Mouse (Mus musculus) limb, embryonic 12.5 days (tissue): Measurements from ENCODE around the gene Il1rap. TPM values are rescaled to one million over a fixed set of nuclear protein-coding genes. Genes with fewer than 3 reads are reported as not detected.

Source experiments
- ATAC-seq: fragments of 200-750 bp; cut with Nextera tagmentation; 2 replicates; pipeline ENCODE4 v1.8.0; 2017; ENCODE audit warnings: low read depth, moderate TSS enrichment; ENCODE audit not compliant: insufficient number of reproducible peaks, insufficient read depth, low FRiP score, low TSS enrichment
- H3K27ac ChIP-seq: fragments of 300-500 bp; sonication (generic); 2 replicates; pipeline ENCODE4 v1.5.1; 2016; ENCODE audit warnings: mild to moderate bottlenecking, moderate library complexity
- H3K27me3 ChIP-seq: fragments of 300-500 bp; sonication (generic); 2 replicates; pipeline ENCODE4 v1.6.1; 2016; ENCODE audit warnings: mild to moderate bottlenecking, moderate library complexity
- H3K36me3 ChIP-seq: fragments of 300-500 bp; sonication (generic); 2 replicates; pipeline ENCODE4 v1.6.1; 2016; ENCODE audit warnings: mild to moderate bottlenecking, moderate library complexity
- H3K4me1 ChIP-seq: fragments of 300-500 bp; sonication (generic); replicated peaks from 2 replicates; pipeline ENCODE4 v1.6.1; 2016
- H3K4me2 ChIP-seq: fragments of 300-500 bp; sonication (generic); 2 replicates; pipeline ENCODE4 v1.6.1; 2016; ENCODE audit warnings: mild to moderate bottlenecking, moderate library complexity
- H3K4me3 ChIP-seq: fragments of 300-500 bp; sonication (generic); replicated peaks from 2 replicates; pipeline ENCODE4 v1.5.1; 2016; ENCODE audit warnings: mild to moderate bottlenecking
- H3K9ac ChIP-seq: fragments of 300-500 bp; sonication (generic); replicated peaks from 2 replicates; pipeline ENCODE4 v1.6.1; 2016; ENCODE audit warnings: mild to moderate bottlenecking, moderate library complexity
- H3K9me3 ChIP-seq: fragments of 300-500 bp; sonication (generic); 2 replicates; pipeline ENCODE4 v1.6.1; 2016; ENCODE audit warnings: mild to moderate bottlenecking, moderate library complexity
- WGBS: fragments of 180-500 bp; shearing (Covaris S2); methylation state at CpG from one replicate; pipeline ENCODE4 v1.1.7; 2016; 5-methylcytosine and 5-hydroxymethylcytosine counted together
- polyA plus RNA-seq: library from polyadenylated mRNA; unstranded; fragments of >200 nt; fragmentation: Nextera tagmentation; extraction: Ambion mirVana; gene quantifications from 2 replicates; pipeline ENCODE4 v1.2.1, GENCODE M21; 2016

Il1rap gene
- polyA plus RNA-seq = 7.6 and 8.2 TPM in 2 replicates

DNA sequence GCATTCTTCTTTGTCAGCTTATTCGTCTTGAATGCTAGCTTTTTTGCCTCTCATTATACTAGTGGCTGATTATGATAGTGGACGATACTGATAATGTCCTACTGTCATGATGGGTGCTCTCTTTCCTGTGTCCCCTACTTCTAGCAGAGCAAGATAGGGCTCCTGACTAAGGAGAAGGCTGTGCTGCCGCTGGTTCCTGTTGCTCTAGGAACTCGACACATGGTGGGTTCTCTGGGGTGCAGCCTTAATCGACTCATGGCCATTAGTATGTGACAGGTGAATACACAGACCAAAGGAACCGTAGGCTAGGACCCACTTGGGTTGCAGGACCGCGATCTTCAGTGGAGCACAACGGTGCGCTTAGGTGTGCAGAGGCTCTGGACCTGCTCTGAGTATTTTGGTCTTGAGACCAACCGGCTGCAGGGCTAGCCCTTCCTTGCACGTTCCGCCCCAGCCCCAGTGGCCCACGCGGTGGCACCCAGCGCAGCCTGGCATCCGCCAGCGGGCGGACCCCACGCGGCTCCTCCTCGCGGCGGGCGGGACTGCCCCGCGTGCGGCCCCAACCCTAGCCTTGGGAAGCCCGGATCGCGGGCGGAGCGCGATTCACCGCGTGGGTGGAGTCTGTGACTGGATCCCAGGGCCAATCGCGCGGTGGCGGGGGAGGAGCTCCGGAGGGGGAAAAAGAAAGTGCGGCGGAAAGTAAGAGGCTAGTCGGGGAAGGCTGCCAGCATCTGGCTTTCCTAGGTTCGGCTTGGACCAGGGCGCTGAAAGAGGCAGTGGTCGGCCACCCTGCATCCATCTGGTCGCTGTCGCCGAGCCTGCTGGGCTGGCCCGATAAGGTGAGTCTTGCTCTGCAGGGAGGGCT lies at the start of gene Il1rap:
Gene Il1rap, plus strand, starts transcription at position 657 of the 865 bp plus-strand sequence.
- H3K4me2 ChIP-seq = peak within 1 kb of the TSS; percentile 74
- no peaks in the 10 kb centered on the region for H3K9me3 ChIP-seq
- peak; percentile 97 for ATAC-seq
- H3K36me3 ChIP-seq = no peaks in the 10 kb centered on the region
- H3K4me3 ChIP-seq = peak within 1 kb of the TSS; percentile 64
- peaks cover 10% of the 10 kb centered on the region for H3K27me3 ChIP-seq
- peak within 1 kb of the TSS; percentile 69; the same call in 1 of the 2 replicates for H3K27ac ChIP-seq
- peaks cover 5% of the 10 kb centered on the region; the same call in 1 of the 2 replicates for H3K4me1 ChIP-seq
- H3K9ac ChIP-seq = peak within 1 kb of the TSS; percentile 71
- 3% methylated on average over 51 of the region's 51 CpGs for WGBS

DNA sequence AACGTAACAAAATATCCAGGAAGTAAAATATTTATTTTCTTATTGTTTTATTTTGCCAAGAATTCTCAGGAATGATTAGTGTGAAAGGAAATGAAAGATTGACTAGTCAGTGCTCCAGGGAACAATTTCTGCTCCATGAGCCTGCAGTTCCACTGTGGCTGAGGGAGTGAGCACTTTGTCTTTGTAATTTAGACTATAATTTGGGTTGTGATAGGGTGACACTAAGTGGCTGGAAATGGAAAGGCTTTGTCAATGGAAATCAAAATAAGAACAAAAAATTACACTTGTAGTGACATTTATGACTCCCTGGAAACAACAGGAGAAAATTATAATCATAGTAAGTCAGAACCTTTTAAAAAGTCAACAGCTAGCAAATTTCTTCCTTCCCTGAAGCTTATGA lies 49.2 kb upstream of the Il1rap start:
- Histone ChIP-seq H3K27me3 (no peaks in the 10 kb centered on the region), H3K4me1 (0 out of 2 replicates have a peak, but pooled peaks cover 6% of the 10 kb centered on the region), H3K4me2 (no peak overlapping the region), H3K9me3 (no peaks in the 10 kb centered on the region), H3K9ac (no peak overlapping the region), H3K4me3 (no peak overlapping the region), H3K27ac (no peak overlapping the region), H3K36me3 (no peaks in the 10 kb centered on the region)
- ATAC-seq = no peak
- 81% methylated on average over 1 of the region's 1 CpGs for WGBS

- H3K4me2 ChIP-seq = no peak overlapping the region
- no peak overlapping the region for H3K4me3 ChIP-seq
- H3K36me3 ChIP-seq = no peaks in the 10 kb centered on the region
- WGBS = 9% methylated on average over 7 of the region's 7 CpGs
- H3K27ac ChIP-seq = no peak overlapping the region
- no peak for ATAC-seq
- no peaks in the 10 kb centered on the region for H3K27me3 ChIP-seq
- peaks cover 23% of the 10 kb centered on the region for H3K4me1 ChIP-seq
- no peak overlapping the region for H3K9ac ChIP-seq
- no peaks in the 10 kb centered on the region for H3K9me3 ChIP-seq
These were observed 35.2 kb upstream of the Il1rap start for GRCm38 (mm10) chr16:26546170-26546878.

DNA sequence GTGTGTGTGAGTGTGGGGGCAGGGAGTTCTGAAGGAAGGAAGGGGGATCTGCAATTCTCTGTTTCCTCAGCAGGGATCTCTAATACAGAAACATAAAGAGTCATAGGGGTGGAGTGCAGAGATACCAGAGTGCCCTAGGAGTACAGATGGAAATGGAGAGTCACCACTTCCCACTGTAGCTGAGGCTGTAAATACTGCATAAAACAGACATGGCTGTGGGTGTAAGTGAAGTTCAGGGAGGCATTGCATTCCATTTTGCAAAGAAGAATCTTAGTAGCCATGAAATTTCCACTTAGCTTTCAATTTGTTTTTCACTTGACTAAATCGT lies 34.7 kb upstream of the Il1rap start:
- Histone ChIP-seq H3K9ac (no peak overlapping the region), H3K4me1 (peaks cover 23% of the 10 kb centered on the region), H3K4me2 (no peak overlapping the region), H3K27ac (no peak overlapping the region), H3K27me3 (no peaks in the 10 kb centered on the region), H3K9me3 (no peaks in the 10 kb centered on the region), H3K36me3 (no peaks in the 10 kb centered on the region), H3K4me3 (no peak overlapping the region)
- WGBS = 47% methylated on average over 1 of the region's 1 CpGs
- no peak for ATAC-seq

- WGBS = 90% methylated on average over 2 of the region's 2 CpGs
- H3K36me3 ChIP-seq = no peaks in the 10 kb centered on the region
- no peak overlapping the region for H3K9ac ChIP-seq
- no peaks in the 10 kb centered on the region for H3K27me3 ChIP-seq
- H3K4me3 ChIP-seq = no peak overlapping the region
- H3K27ac ChIP-seq = no peak overlapping the region
- H3K4me1 ChIP-seq = peaks cover 23% of the 10 kb centered on the region
- ATAC-seq = no peak
- no peak overlapping the region for H3K4me2 ChIP-seq
- no peaks in the 10 kb centered on the region for H3K9me3 ChIP-seq
These were observed 32.3 kb upstream of the Il1rap start for GRCm38 (mm10) chr16:26549221-26549620.

DNA sequence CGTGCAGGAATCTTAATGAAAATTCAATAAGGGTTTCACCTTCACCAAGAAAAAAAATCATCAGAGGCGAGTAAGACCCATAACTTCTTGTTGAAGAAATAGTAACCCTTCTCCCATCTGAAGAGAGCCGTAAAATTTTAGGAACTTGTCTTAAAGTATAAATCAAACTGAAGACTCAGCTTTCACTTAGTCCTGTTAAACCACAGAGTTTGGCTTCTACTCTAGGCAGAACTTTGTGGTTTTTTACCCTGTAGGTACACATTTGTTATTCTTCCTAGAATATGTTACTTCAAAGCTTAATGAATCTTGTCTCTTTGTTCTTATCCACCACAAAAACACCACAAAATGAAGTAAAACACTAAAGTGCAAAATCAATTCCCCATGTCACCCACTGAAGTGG lies 29.3 kb upstream of the Il1rap start:
- no peak for ATAC-seq
- Histone ChIP-seq H3K4me2 (no peak overlapping the region), H3K9me3 (no peaks in the 10 kb centered on the region), H3K36me3 (no peaks in the 10 kb centered on the region), H3K27ac (no peak overlapping the region), H3K4me1 (0 out of 2 replicates have a peak, but pooled peaks cover 7% of the 10 kb centered on the region), H3K27me3 (no peaks in the 10 kb centered on the region), H3K9ac (no peak overlapping the region), H3K4me3 (no peak overlapping the region)
- 52% methylated on average over 3 of the region's 3 CpGs for WGBS

DNA sequence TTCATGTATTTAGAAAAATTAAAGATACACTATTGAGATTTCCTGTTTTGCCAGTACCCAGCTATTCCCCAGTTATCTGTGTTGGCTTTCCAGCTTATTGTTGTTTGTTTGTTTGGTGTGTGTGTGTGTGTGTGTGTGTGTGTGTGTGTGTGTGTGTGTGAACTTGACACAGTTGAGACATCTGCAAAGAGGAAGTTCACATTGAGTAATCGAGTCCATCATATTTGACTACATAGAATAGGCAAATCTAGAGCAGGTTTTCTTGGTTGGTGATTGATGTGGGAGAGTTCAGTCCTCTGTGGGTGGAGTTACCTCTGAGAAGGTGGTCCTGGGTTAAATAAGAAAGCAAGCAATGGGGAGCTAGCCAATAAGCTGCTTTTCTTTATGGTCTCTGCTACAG lies 22.7 kb upstream of the Il1rap start:
- Histone ChIP-seq H3K4me3 (no peak overlapping the region), H3K27me3 (no peaks in the 10 kb centered on the region), H3K4me1 (no peaks in the 10 kb centered on the region), H3K27ac (no peak overlapping the region), H3K4me2 (no peak overlapping the region), H3K9me3 (no peaks in the 10 kb centered on the region), H3K36me3 (no peaks in the 10 kb centered on the region), H3K9ac (no peak overlapping the region)
- ATAC-seq = no peak
- WGBS = 78% methylated on average over 1 of the region's 1 CpGs

DNA sequence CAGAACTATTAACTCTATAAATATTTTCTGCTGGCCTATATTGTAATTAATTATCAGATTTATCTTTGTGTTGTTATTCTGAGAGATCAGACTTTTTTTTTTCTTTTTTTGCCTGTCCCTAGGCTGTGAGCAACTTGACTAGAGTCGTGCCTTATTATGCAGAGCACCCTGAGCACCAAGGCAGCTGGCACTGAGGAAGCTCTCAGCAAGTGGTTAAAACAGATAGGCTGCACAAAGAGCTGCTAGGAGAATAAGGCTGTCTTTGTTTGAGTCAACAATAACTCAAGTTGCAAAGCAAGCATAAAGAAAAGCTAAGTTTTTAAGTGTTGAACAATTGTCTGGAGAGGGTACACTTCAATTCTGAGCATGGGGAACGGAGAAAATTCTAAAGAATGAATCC lies 19.8 kb upstream of the Il1rap start:
- H3K4me3 ChIP-seq = no peak overlapping the region
- WGBS = 52% methylated on average over 2 of the region's 2 CpGs

GRCm38 (mm10) chr16:26562771-26563170 lies 18.7 kb upstream of the Il1rap start:
- no peaks in the 10 kb centered on the region for H3K27me3 ChIP-seq
- no peak overlapping the region for H3K27ac ChIP-seq
- H3K9ac ChIP-seq = no peak overlapping the region
- H3K4me1 ChIP-seq = no peaks in the 10 kb centered on the region
- H3K36me3 ChIP-seq = no peaks in the 10 kb centered on the region
- H3K4me3 ChIP-seq = no peak overlapping the region
- no peak for ATAC-seq
- no peak overlapping the region for H3K4me2 ChIP-seq
- 84% methylated on average over 2 of the region's 2 CpGs for WGBS
- no peaks in the 10 kb centered on the region for H3K9me3 ChIP-seq

More for the DNA sequence above, 19.8 kb upstream of the Il1rap start:
- Histone ChIP-seq H3K9me3 (no peaks in the 10 kb centered on the region), H3K9ac (no peak overlapping the region), H3K27me3 (no peaks in the 10 kb centered on the region), H3K36me3 (no peaks in the 10 kb centered on the region), H3K4me2 (no peak overlapping the region), H3K4me1 (no peaks in the 10 kb centered on the region), H3K27ac (no peak overlapping the region)
- ATAC-seq = no peak

DNA sequence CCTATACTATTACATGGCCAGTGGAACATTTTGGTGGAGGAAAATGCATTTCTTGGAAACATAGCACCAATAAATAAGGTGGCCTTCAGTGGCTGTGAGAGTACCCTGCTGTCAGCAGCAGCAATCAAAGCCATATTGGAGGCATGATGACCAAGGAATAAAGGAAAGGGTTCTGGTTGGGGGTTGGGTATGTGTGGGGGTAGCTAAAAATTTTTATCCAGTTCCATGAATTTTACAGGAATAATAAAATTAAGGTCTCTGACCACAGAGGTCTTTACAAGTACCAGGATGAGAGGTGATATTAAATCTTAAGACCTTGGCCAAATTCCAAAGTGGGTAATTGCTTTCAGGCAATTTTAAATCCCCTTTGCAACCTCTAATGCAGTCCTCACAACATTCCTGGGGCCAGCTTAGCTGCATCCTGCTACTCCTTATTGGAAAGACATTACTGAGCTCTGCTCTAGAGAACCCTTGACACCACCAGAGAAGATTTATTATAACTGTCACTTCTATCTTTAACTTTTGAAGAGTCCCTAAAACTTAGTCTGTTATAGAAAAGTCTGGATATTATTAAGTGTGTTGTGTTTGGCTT lies 12.0 kb upstream of the Il1rap start:
- Histone ChIP-seq H3K27ac (no peak overlapping the region), H3K4me1 (peaks cover 9% of the 10 kb centered on the region), H3K4me3 (no peak overlapping the region), H3K4me2 (no peak overlapping the region), H3K9me3 (no peaks in the 10 kb centered on the region), H3K27me3 (no peaks in the 10 kb centered on the region), H3K9ac (no peak overlapping the region), H3K36me3 (no peaks in the 10 kb centered on the region)
- peak; percentile 79 for ATAC-seq

- no peak for ATAC-seq
These were observed 9.7 kb upstream of the Il1rap start for GRCm38 (mm10) chr16:26571836-26572235.

More at GRCm38 (mm10) chr16:26571836-26572235, 9.7 kb upstream of the Il1rap start:
- Histone ChIP-seq H3K4me1 (peaks cover 9% of the 10 kb centered on the region), H3K4me2 (no peak overlapping the region), H3K4me3 (no peak overlapping the region), H3K27me3 (no peaks in the 10 kb centered on the region), H3K27ac (no peak overlapping the region), H3K9ac (no peak overlapping the region), H3K36me3 (no peaks in the 10 kb centered on the region), H3K9me3 (no peaks in the 10 kb centered on the region)
- 88% methylated on average over 2 of the region's 2 CpGs for whole genome bisulfite sequencing
